Mouse (Mus musculus): Measurements from ENCODE around the gene Pls1. TPM values are rescaled to one million over a fixed set of nuclear protein-coding genes. Genes with fewer than 3 reads are reported as not detected.

Gene Pls1
- polyA plus RNA-seq, 1 experiment from 2014 or later: 7.5 TPM

DNA sequence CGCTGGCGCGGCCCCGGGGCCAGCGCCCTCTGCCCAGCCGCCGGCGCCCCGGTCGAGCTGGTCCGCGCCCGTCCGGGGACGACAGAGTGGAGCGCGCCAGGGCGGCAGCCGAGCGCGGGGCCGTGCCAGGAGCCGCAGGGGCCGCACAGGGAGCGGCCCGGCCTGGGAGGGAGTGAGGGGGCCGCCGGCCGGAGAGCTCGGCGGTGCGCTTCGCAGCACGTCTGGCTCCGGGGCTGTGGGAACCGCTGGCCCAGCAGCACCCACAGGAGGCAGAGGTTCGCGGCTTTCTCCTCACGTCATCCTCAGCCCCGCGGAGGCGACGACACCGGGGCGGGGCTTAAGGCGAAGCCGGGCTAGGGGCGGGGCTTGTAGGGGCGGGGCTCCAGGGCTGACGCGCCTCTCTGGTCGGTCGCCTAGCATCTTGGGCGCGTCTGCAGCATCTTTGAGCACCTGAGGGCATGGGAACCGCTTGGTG lies 95.0 kb downstream of the Pls1 start, which contains the start of gene Trpc1:
Gene Trpc1, minus strand, starts transcription at position 339 of the 475 bp plus-strand sequence.
- Histone ChIP-seq H3K27me3 (ENCODE audit: control insufficient read depth, insufficient read depth, low read length) (peaks cover 4% of the 10 kb centered on the region; the same call in 1 of the 2 replicates), H3K4me1 (ENCODE audit: control insufficient read depth, insufficient read depth, low read length) (peaks cover 5% of the 10 kb centered on the region), H3K9ac (ENCODE audit: low read length) (peak within 1 kb of the TSS; percentile 82), H3K4me3 (ENCODE audit: low read depth, low read length) (peak within 1 kb of the TSS; percentile 84), H3K27ac (ENCODE audit: low read depth, low read length) (no peak within 1 kb of the TSS; the same call in 1 of the 2 replicates), H3K9me3 (ENCODE audit: control insufficient read depth, low read length) (no peaks in the 10 kb centered on the region), H3K4me2 (peak within 1 kb of the TSS; percentile 88), H3K36me3 (ENCODE audit: control insufficient read depth, insufficient read depth, low read length) (no peaks in the 10 kb centered on the region)
- DNase-seq (ENCODE audit: low spot score, missing footprints): peak; percentile 98
- under 1% methylated on average over 54 of the region's 56 CpGs for WGBS
- peak; percentile 99 for ATAC-seq (ENCODE audit: low FRiP score)

DNA sequence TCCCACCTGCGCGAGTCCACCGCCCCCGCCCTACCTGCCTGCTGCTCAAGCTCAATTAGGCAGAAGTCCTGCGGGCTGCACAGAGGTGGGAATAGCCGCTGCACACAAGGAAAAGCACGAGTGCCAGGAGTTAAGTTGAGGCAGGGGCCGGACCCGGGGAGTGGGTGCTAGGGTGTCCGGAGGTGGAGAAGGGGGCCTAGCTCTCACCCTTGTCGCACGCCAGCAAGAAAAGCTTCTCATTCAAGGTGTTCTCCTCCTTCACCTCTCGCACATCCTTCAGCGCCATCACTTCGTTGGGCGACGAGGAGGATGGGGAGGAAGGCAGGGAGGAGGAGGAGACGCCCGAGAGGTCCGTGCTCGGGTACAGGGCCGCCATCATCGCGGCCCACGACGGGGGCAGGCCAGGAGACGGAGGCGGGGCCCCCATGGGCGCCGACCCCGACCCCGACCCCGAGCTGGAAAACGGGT lies 95.6 kb downstream of the Pls1 start:
- H3K36me3 ChIP-seq (ENCODE audit: control insufficient read depth, insufficient read depth, low read length): no peaks in the 10 kb centered on the region
- DNase-seq (ENCODE audit: low spot score, missing footprints) (peak; percentile 94), ATAC-seq (ENCODE audit: low FRiP score) (peak; percentile 76)
- no peaks in the 10 kb centered on the region for H3K9me3 ChIP-seq (ENCODE audit: control insufficient read depth, low read length)
- peak overlapping the region; percentile 84 for H3K4me3 ChIP-seq (ENCODE audit: low read depth, low read length)
- peak overlapping the region; percentile 88 for H3K4me2 ChIP-seq
- peaks cover 5% of the 10 kb centered on the region for H3K4me1 ChIP-seq (ENCODE audit: control insufficient read depth, insufficient read depth, low read length)
- WGBS: under 1% methylated on average over 33 of the region's 34 CpGs
- H3K9ac ChIP-seq (ENCODE audit: low read length): peak overlapping the region; percentile 82
- peaks cover 4% of the 10 kb centered on the region; the same call in 1 of the 2 replicates for H3K27me3 ChIP-seq (ENCODE audit: control insufficient read depth, insufficient read depth, low read length)
- no peak overlapping the region for H3K27ac ChIP-seq (ENCODE audit: low read depth, low read length)

DNA sequence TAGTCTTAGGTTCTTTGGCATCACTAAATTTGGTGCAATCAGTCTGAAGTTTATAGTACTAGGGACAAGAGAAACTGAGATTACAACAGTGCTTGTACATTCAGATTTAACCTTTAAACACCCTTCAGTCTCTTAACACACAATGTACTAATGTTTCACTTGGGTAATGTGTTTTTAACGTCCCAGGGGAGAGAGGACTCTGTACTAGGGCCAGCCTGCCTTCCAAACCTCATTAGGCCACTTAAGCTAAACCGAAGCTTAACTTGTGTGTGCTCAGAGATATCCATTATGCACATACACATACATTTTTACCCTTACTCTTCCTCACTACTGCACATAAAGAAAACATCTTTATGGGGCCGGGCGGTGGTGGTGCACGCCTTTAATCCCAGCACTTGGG lies 97.8 kb downstream of the Pls1 start:
- DNase-seq (ENCODE audit: low spot score, missing footprints) (no peak), ATAC-seq (ENCODE audit: low FRiP score) (no peak)
- peaks cover 4% of the 10 kb centered on the region; the same call in 1 of the 2 replicates for H3K27me3 ChIP-seq (ENCODE audit: control insufficient read depth, insufficient read depth, low read length)
- peaks cover 5% of the 10 kb centered on the region for H3K4me1 ChIP-seq (ENCODE audit: control insufficient read depth, insufficient read depth, low read length)
- WGBS: 88% methylated on average over 5 of the region's 5 CpGs
- H3K9me3 ChIP-seq (ENCODE audit: control insufficient read depth, low read length): no peaks in the 10 kb centered on the region
- H3K4me3 ChIP-seq (ENCODE audit: low read depth, low read length): no peak overlapping the region
- H3K4me2 ChIP-seq: no peak overlapping the region
- H3K36me3 ChIP-seq (ENCODE audit: control insufficient read depth, insufficient read depth, low read length): no peaks in the 10 kb centered on the region
- H3K27ac ChIP-seq (ENCODE audit: low read depth, low read length): no peak overlapping the region
- no peak overlapping the region for H3K9ac ChIP-seq (ENCODE audit: low read length)

DNA sequence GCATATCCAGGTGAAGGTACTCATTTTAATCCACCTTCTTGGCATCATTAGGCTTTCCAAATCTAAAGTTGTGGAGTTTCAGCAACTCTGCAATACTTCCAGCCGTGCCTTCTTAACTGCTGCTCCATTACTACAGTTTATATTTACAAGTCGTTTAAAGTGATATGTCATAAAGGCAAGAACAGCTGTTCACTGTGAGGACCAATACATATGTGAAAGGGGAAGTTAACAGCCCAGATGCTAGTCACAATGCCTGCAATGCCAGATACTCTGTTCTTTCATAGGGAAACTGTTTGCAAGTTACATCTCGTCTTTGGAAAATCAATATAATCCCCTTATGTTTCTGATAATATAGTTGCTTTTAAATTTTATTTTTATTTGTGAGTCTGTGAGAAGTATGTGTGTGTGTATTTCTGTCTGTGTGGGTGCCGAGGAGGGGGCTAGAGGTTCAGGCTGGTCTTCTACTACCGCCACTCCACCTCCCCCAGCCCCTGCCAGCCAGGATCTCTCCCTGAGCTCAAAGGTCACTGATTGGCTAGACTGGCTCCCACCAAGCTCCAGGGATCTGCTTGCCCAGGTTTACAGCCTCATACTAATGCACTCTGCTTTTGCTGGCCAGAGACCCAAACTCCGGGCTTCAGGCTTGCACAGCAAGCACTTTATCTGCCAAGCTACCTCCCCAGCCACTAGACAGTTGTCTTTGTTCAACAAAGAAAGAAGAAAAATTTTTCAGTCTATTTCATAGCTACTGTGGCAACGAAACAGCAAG lies 100.1 kb downstream of the Pls1 start:
- H3K4me2 ChIP-seq: no peak overlapping the region
- H3K9me3 ChIP-seq (ENCODE audit: control insufficient read depth, low read length): no peaks in the 10 kb centered on the region
- ATAC-seq (ENCODE audit: low FRiP score): no peak
- no peak for DNase-seq (ENCODE audit: low spot score, missing footprints)
- WGBS: 75% methylated on average over 7 of the region's 7 CpGs
- H3K9ac ChIP-seq (ENCODE audit: low read length): no peak overlapping the region
- no peaks in the 10 kb centered on the region for H3K36me3 ChIP-seq (ENCODE audit: control insufficient read depth, insufficient read depth, low read length)
- peaks cover 5% of the 10 kb centered on the region for H3K4me1 ChIP-seq (ENCODE audit: control insufficient read depth, insufficient read depth, low read length)
- H3K4me3 ChIP-seq (ENCODE audit: low read depth, low read length): no peak overlapping the region
- H3K27ac ChIP-seq (ENCODE audit: low read depth, low read length): no peak overlapping the region
- H3K27me3 ChIP-seq (ENCODE audit: control insufficient read depth, insufficient read depth, low read length): peaks cover 4% of the 10 kb centered on the region; the same call in 1 of the 2 replicates

DNA sequence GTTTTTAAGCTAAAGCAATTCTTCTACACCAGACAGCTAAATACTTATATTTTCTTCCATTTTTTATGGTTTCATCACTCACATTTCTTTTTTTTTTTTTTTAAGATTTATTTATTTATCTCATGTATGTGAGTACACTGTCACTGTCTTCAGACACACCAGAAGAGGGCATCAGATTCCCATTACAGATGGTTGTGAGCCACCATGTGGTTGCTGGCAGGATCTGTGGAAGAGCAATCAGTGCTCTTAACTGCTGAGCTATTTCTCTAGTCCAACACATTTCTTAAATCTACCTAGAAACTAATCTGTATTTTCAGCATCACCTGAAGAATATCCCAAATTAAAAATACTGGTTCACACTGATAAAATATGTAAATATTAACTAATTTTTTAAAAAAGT lies 108.9 kb downstream of the Pls1 start:
- H3K36me3 ChIP-seq (ENCODE audit: control insufficient read depth, insufficient read depth, low read length): peaks cover 2% of the 10 kb centered on the region; the same call in 1 of the 2 replicates
- no peaks in the 10 kb centered on the region for H3K4me1 ChIP-seq (ENCODE audit: control insufficient read depth, insufficient read depth, low read length)
- no peaks in the 10 kb centered on the region for H3K9me3 ChIP-seq (ENCODE audit: control insufficient read depth, low read length)
- DNase-seq (ENCODE audit: low spot score, missing footprints) (no peak), ATAC-seq (ENCODE audit: low FRiP score) (no peak)
- H3K27me3 ChIP-seq (ENCODE audit: control insufficient read depth, insufficient read depth, low read length): no peaks in the 10 kb centered on the region
- no peak overlapping the region for H3K27ac ChIP-seq (ENCODE audit: low read depth, low read length)
- H3K9ac ChIP-seq (ENCODE audit: low read length): no peak overlapping the region
- H3K4me2 ChIP-seq: no peak overlapping the region
- no peak overlapping the region for H3K4me3 ChIP-seq (ENCODE audit: low read depth, low read length)

DNA sequence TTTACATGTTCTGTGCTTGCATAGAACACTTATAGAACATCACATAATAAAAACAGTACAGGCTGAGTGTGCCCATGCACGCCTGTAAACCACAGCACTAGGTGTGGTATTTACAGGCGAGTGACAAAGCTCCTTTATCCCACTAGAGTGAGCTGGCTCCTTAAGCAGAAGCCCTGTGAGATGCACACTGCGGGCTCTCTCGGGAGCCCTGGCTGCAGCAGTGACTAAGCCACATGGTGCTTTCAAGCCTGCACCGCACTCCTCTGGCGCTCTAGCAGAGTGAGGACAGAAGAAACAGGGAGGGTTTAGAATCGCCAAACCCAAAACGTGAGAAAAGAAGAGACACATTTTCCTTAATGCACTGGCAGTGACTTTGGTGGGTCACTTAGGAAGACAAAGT lies 132.5 kb downstream of the Pls1 start:
- Histone ChIP-seq H3K9me3 (ENCODE audit: control insufficient read depth, low read length) (no peaks in the 10 kb centered on the region), H3K27ac (ENCODE audit: low read depth, low read length) (no peak overlapping the region), H3K9ac (ENCODE audit: low read length) (no peak overlapping the region), H3K4me1 (ENCODE audit: control insufficient read depth, insufficient read depth, low read length) (no peaks in the 10 kb centered on the region), H3K36me3 (ENCODE audit: control insufficient read depth, insufficient read depth, low read length) (no peaks in the 10 kb centered on the region), H3K27me3 (ENCODE audit: control insufficient read depth, insufficient read depth, low read length) (no peaks in the 10 kb centered on the region), H3K4me3 (ENCODE audit: low read depth, low read length) (no peak overlapping the region), H3K4me2 (no peak overlapping the region)
- 35% methylated on average over 8 of the region's 8 CpGs for WGBS
- DNase-seq (ENCODE audit: low spot score, missing footprints) (no peak), ATAC-seq (ENCODE audit: low FRiP score) (no peak)

DNA sequence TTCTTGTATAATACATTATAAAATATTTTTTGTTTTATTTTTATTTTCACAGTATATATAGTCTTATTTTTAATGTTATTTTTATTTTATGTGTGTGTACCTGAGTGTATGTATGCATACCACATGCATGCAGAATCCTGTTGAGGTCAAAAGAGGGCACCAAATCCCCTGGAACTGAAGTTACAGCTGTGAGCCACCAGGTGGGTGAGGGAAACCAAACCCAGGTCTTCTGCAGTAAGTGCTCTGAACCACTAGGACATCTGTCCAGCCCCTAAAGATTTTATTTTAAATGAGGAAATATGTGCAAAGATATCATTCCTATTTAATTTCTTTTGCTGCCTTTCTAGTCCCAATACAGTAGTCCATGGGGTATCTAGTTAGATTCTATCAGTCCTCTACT lies 136.2 kb downstream of the Pls1 start:
- Histone ChIP-seq H3K4me3 (ENCODE audit: low read depth, low read length) (no peak overlapping the region), H3K4me2 (no peak overlapping the region), H3K9me3 (ENCODE audit: control insufficient read depth, low read length) (no peaks in the 10 kb centered on the region), H3K27me3 (ENCODE audit: control insufficient read depth, insufficient read depth, low read length) (no peaks in the 10 kb centered on the region), H3K9ac (ENCODE audit: low read length) (no peak overlapping the region), H3K27ac (ENCODE audit: low read depth, low read length) (no peak overlapping the region), H3K4me1 (ENCODE audit: control insufficient read depth, insufficient read depth, low read length) (no peaks in the 10 kb centered on the region), H3K36me3 (ENCODE audit: control insufficient read depth, insufficient read depth, low read length) (no peaks in the 10 kb centered on the region)
- DNase-seq (ENCODE audit: low spot score, missing footprints) (no peak), ATAC-seq (ENCODE audit: low FRiP score) (no peak)

DNA sequence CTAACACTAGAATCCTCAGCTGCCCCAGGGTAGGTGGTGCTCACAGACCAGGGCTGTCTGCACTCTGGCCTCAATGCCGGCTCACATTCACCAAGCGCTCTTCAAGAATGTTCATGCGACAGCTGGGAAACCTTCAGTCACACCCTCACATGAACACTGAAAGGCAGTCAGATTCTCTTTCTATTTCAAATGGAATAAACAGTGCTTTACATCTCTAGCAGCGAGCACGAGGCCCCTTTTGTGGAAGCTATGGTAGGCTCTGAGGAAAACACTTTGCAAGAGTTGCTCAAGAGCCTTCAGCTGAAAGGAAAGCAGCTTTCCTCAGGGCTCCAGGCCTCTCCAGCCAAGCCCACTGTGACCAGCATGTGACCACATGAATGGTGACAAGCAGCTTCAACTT lies 139.7 kb downstream of the Pls1 start:
- DNase-seq (ENCODE audit: low spot score, missing footprints): no peak
- Histone ChIP-seq H3K9ac (ENCODE audit: low read length) (no peak overlapping the region), H3K4me1 (ENCODE audit: control insufficient read depth, insufficient read depth, low read length) (no peaks in the 10 kb centered on the region), H3K4me3 (ENCODE audit: low read depth, low read length) (no peak overlapping the region), H3K36me3 (ENCODE audit: control insufficient read depth, insufficient read depth, low read length) (no peaks in the 10 kb centered on the region), H3K4me2 (no peak overlapping the region), H3K27ac (ENCODE audit: low read depth, low read length) (no peak overlapping the region), H3K9me3 (ENCODE audit: control insufficient read depth, low read length) (no peaks in the 10 kb centered on the region), H3K27me3 (ENCODE audit: control insufficient read depth, insufficient read depth, low read length) (no peaks in the 10 kb centered on the region)
- WGBS: 87% methylated on average over 5 of the region's 5 CpGs
- ATAC-seq (ENCODE audit: low FRiP score): no peak

DNA sequence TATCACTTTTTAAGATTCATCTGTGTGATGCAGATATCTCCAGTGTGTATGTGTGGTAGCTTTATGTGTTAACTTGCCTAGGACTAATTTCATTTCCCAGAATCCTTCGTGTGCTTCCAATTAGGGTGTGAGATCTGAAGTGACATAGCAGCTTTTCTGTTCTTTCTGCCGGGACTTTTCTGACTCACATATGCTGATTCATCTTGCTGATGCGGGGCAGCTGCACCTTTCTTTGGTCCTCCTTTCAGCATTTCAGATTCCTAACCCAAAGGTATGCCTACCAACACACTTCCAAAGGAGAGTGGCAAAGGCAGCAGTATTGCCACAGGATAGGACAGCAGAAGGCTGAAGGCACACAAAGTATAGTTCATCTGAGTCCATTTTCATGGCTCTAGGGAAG lies 141.0 kb downstream of the Pls1 start:
- H3K9ac ChIP-seq (ENCODE audit: low read length): no peak overlapping the region
- no peaks in the 10 kb centered on the region for H3K36me3 ChIP-seq (ENCODE audit: control insufficient read depth, insufficient read depth, low read length)
- H3K27me3 ChIP-seq (ENCODE audit: control insufficient read depth, insufficient read depth, low read length): no peaks in the 10 kb centered on the region
- H3K4me1 ChIP-seq (ENCODE audit: control insufficient read depth, insufficient read depth, low read length): no peaks in the 10 kb centered on the region
- ATAC-seq (ENCODE audit: low FRiP score) (no peak), DNase-seq (ENCODE audit: low spot score, missing footprints) (no peak)
- H3K9me3 ChIP-seq (ENCODE audit: control insufficient read depth, low read length): no peaks in the 10 kb centered on the region
- H3K27ac ChIP-seq (ENCODE audit: low read depth, low read length): no peak overlapping the region
- WGBS: 89% methylated on average over 3 of the region's 3 CpGs
- H3K4me3 ChIP-seq (ENCODE audit: low read depth, low read length): no peak overlapping the region
- H3K4me2 ChIP-seq: no peak overlapping the region

Measured in midbrain, embryonic 11.5 days (tissue).